Mouse (Mus musculus) cerebellum, postnatal 10 days (tissue): Measurements from ENCODE around the gene Tmsb15b1.
"Not testable (repeated sequence)": the region's sequence is repeated elsewhere in the genome, so short reads cannot be mapped to it uniquely, and the experiment has no call there.

Source experiments
- DNase-seq, 2 experiments: peaks; one replicate each; pipeline ENCODE4 v3.0.0; 2021; ENCODE audit warnings: mixed read lengths in 2 of 2

The Tmsb15b1 gene

DNA sequence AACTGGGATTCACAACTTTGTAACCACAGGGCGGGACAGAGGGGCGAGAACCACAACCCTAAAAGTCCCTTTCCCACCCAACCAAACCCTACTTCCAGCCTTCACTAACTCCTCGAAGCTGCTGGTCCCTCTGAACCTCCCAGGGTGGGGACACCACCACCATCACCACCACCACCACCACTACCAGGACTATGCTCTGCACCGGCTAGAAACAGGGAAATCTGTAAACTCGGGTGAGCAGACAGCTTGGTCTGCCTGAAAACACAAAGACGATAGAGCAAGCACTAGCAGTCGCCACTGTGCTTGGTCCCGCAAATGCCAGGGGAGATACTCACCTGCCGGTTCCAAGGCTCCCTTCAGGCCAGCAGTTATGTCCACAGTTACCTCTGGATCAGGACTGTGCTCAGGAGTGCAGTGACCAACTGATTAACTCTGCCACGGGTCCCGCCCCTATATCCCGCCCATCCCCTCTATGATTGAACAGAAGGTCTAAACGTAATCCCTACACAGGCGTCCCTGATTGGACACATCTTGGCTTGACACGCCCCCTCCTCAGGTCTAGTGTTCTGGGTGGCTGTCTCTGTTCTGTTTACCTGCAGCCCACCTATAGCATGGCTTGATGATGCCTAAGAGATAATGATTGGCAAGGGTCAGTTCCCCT lies at the start of gene Tmsb15b1, which contains the start of gene Tmsb15l:
Gene Tmsb15b1 (minus strand): TSS at position 451 of the 661 bp plus-strand sequence.
Gene Tmsb15l (minus strand): TSS at position 446 of the 661 bp plus-strand sequence.
- DNase-seq = peak; percentile 72 to 81

- DNase-seq = peak; percentile 81 to 86
Measured at GRCm38 (mm10) chrX:137019310-137019709, 42.6 kb upstream of the Tmsb15b1 start.

GRCm38 (mm10) chrX:137017668-137018067 lies 41.0 kb upstream of the Tmsb15b1 start:
- DNase-seq = no peak

- peak; percentile 72 to 75 for DNase-seq
Measured at GRCm38 (mm10) chrX:137015099-137015709, 38.5 kb upstream of the Tmsb15b1 start.

DNA sequence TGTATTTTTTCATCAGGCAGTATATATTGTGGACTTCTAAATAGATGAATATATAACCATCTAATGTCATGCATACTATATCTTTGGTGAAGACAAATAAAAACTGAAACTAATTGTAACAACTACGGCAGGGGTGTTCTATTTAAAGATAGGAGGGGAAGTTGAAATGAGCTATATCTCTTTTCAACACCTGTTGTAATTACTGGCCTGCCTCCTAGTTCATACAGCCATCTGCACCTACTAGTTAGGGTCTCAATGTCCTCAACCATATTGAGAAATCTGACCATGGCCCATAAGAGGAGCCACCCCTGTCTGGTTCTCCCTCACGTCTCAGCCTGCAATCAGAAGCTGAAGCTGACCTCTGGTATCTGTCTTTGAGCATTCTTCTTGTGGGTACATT lies 19.6 kb upstream of the Tmsb15b1 start:
- no peak for DNase-seq

GRCm38 (mm10) chrX:136993641-136994040 lies 17.0 kb upstream of the Tmsb15b1 start:
- peak; percentile 50 to 70 for DNase-seq

DNA sequence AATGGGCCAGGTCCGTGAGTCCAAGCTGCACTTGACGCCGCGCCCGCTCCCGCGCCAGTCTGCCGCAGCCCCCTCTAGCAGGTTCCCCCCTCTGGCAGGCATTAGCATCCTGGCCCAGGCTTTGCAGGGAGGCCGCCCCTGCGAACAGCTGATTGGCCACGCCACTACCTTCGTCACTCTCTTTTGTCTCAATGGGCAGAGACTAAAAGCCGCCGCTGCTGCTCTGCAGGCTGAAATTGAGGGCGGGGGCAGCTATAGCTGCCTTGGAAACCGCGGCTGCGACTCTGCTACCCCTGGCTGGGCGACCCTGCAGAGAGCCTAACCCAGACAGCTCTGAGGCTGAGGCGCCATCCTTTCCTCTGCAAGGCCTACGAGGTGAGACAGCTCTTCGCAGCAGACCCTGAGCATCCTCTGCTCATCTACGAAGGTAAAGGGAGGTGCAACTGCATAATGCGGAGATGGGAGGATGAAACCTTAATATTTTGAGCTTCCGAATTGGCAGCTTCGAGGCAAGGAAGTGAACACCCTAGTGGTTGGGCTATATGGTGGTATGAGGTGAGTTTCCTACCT lies 16.4 kb upstream of the Tmsb15b1 start, which contains the start of gene Zcchc18:
Gene Zcchc18 (plus strand): TSS at position 178 of the 570 bp plus-strand sequence.
- peak; percentile 88 to 92 for DNase-seq

- DNase-seq = peak; percentile 40 to 55
Measured at GRCm38 (mm10) chrX:136992191-136992965, 15.7 kb upstream of the Tmsb15b1 start.

DNA sequence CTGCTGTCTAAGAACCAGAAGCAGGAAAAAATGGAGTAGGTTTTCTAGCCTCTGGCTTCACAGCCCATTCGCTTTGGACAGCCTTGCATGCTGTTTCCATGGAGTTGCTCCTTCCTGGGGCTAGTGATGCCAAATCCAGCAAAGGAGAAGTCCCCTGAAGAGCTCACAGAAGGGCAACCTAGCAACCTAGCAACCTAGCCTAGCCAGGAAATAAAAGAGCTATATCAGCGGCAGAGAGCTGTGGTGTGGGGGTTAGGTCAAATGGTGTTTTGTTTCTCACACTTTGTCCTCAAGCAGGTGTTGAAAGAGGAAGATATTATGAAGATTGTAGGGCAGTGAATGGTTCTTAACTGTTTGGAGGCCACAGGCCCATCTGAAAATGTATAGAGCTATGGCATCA lies 14.6 kb upstream of the Tmsb15b1 start:
- DNase-seq = peak; percentile 20 to 27

GRCm38 (mm10) chrX:136986039-136986438 lies 9.4 kb upstream of the Tmsb15b1 start:
- DNase-seq = no peak

- peak; percentile 36 to 40 for DNase-seq
Measured at GRCm38 (mm10) chrX:136978616-136979015, 1.9 kb upstream of the Tmsb15b1 start.

DNA sequence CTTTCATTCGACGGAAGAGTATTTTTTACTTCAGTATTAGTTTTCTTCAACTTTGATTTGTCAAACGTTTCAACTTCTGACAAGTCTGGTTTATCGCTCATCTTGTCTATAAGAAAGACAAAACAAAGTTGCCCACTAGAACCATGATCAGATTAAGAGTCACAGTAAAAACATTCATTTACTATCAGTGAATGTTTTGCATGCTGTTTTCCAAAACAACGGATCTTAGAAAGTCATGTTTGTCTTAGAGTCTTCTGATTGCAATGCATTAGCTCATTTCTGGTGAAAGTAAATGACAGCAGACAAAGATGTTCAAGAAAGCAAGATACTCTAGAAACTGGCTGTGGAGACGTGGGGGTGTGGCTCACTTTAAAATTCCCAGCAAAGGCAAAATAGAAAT lies 1.3 kb downstream of the Tmsb15b1 start, which contains the start of gene Tmsb15b2:
Gene Tmsb15b2 (minus strand): TSS at position 101 of the 400 bp plus-strand sequence.
- DNase-seq = not testable (repeated sequence)

DNA sequence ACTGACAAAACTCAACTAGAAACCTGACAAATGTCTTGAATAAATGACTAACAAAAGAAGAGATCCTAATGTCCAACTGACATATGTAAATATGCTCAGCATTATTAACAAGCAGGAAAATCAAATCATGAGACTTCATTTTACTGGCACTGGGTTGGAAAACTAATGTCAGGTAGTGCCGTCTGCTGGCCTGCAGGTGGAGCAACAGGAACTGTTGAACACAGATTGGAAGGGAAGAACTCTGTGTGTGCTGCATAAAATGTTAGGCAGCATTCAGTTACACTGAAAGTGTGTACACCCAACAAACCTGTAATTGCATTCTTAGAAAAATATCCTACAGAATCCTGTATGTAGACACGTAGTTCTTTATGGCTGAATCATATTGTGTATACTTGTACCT lies 17.0 kb downstream of the Tmsb15b1 start:
- peak; percentile 33 to 54 for DNase-seq

DNA sequence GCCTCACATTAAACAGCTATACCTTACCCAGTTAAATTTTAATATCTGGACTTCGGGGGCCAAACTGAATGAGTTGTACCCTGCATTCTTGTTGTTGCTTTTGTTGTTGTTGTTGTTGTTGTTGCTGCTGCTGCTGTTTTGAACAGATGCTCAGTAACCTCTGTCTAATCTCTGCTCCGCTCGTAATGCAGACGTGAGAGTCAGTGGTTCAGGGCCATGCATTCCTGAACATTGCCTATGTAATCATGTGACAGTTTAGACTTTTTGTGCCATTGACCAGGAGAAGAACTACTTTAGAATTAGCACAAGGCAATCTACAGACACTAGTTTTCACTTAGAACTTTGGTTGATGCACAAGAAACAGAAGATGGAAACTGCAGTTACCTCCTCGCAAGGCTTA lies 18.4 kb downstream of the Tmsb15b1 start:
- DNase-seq = not testable (repeated sequence)

DNA sequence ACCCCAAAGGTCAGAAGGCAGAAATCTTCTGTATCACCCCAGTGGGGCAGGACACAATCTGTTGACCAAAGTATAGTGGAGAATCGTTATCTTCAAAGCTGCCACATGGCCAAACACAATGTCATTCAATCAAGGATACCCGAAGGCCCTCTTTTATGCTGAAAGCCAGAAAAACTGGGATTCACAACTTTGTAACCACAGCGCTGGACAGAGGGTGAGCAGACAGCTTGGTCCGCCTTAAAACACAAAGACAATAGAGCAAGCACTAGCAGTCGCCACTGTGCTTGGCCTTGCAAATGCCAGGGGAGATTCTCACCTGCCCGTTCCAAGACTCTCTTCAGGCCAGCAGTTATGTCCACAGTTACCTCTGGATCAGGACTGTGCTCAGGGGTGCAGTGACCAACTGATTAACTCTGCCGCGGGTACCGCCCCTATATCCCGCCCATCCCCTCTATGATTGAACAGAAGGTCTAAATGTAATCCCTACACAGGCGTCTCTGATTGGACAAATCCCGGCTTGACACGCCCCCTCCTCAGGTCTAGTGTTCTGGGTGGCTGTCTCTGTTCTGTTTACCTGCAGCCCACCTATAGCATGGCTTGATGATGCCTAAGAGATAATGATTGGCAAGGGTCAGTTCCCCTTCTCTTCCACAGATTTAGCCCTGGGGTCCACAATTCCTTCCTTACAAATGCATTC lies 18.9 kb downstream of the Tmsb15b1 start:
- peak; percentile 84 to 95 for DNase-seq

- DNase-seq = no peak
Measured at GRCm38 (mm10) chrX:136937985-136938384, 38.7 kb downstream of the Tmsb15b1 start.

- DNase-seq = no peak
Measured at GRCm38 (mm10) chrX:136927031-136927430, 49.6 kb downstream of the Tmsb15b1 start, which contains the start of gene H2bfm. Gene H2bfm (plus strand): TSS chrX:136927325.

DNA sequence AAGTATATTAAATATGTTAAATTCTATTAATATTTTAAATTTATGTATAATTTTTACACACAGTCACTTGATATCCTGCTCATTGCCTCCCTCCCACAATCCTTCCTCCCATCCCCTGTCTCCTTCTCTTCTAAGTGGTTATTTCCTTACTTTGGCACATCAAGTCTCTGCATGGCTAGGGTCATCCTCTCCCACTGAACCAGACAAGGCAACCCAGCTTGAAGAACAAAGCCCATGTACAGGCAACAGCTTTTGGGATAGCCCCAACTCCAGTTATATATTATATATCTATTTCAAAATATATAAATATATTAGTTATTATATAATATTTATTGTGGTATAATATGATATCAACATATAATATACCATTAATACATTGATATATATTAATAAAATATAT lies 50.8 kb downstream of the Tmsb15b1 start:
- DNase-seq = no peak
